In genomic region chr11:34079542-34080464, GRCm38 (mm10) we compare ENCODE assay signal across 17 mouse cellular contexts. TPM values are rescaled to one million over a fixed set of nuclear protein-coding genes. Genes with fewer than 3 reads are reported as not detected.
A peak's percentile ranks its signal among the peaks of the same experiment; 100 is the strongest.
DNase-seq lines count a peak whose midpoint lies in the region; ATAC-seq and TF ChIP-seq lines count a peak whose summit lies in the region.
"Had no signal": no experiment of that assay in that cellular context is flagged by ENCODE, and none has a peak within 500 bp of the region (broad histone marks: within the 10 kb centered on the region; RNA-seq: fewer than 3 reads in every experiment).

No protein-coding gene starts in this region.

- intact Hi-C loops in left cerebral cortex, postnatal 4 days (cut with DNase I): no loop called here
- intact Hi-C loops in left cerebral cortex, postnatal 10 days (cut with DNase I): loop anchor here (10.0 kb wide), 1 partner anchor 345 kb away; no protein-coding TSS in a partner anchor

- TF ChIP-seq CTCF in hindbrain, postnatal 0 days (IDR thresholded peaks at IDR 0.05; ENCODE audit: low read depth): no peak

- H3K9ac ChIP-seq in hindbrain, postnatal 0 days (replicated peaks; ENCODE audit: low read length): no peak overlapping the region

- no peak overlapping the region for H3K4me2 ChIP-seq in hindbrain, postnatal 0 days (ENCODE audit: low read depth, low read length)

- H3K36me3 ChIP-seq in hindbrain, postnatal 0 days (ENCODE audit: insufficient read depth, low read length): no peaks in the 10 kb centered on the region

- DNase-seq in cerebellum, postnatal 14 days: peak; percentile 53 to 67
- DNase-seq in cerebellum, postnatal 36 days: no peak
- peak; percentile 81 for DNase-seq in left cerebral cortex, postnatal 4 days
- DNase-seq in left cerebral cortex, postnatal 10 days (ENCODE audit: extremely low spot score in 1 of 2, low spot score in 2 of 2): no peak
- DNase-seq in adrenal gland, adult 8-10 months: peak; percentile 40
- peak; percentile 74 for DNase-seq in hindbrain, postnatal 0 days (ENCODE audit: low spot score)
- no peak for DNase-seq in heart, adult 8-10 months (ENCODE audit: low spot score)
- DNase-seq: cerebellum, adult 9-11 months; gastrocnemius, postnatal 14 days; kidney, adult 18-20 months had no signal

- no peak overlapping the region for H3K4me3 ChIP-seq in hindbrain, postnatal 0 days (ENCODE audit: low read length)

- H3K9me3 ChIP-seq in hindbrain, postnatal 0 days (ENCODE audit: low read length): no peaks in the 10 kb centered on the region

- WGBS in hindbrain, postnatal 0 days: 39% methylated on average over 6 of the region's 6 CpGs

- peaks cover 6% of the 10 kb centered on the region for H3K4me1 ChIP-seq in hindbrain, postnatal 0 days (ENCODE audit: insufficient read depth, low read length)

- no peaks in the 10 kb centered on the region for H3K27me3 ChIP-seq in hindbrain, postnatal 0 days (ENCODE audit: insufficient read depth, low read length)

- peak; percentile 63; the same call in 1 of the 2 replicates for ATAC-seq in hindbrain, postnatal 0 days
- no peak for ATAC-seq in cerebellum, adult (ENCODE audit: insufficient number of reproducible peaks, low FRiP score, low TSS enrichment)

- peak overlapping the region; percentile 15; the same call in 1 of the 2 replicates for H3K27ac ChIP-seq in hindbrain, postnatal 0 days

RNA-seq across cellular contexts. Expression of gene 4930469K13Rik, which starts 18.6 kb away (rescaled TPM):
- total RNA-seq in left cerebral cortex, postnatal 4 days (2021): not detected
- not detected for total RNA-seq in left cerebral cortex, postnatal 10 days (2021)
- not detected for total RNA-seq in adrenal gland, adult 8-10 months (2022)
- total RNA-seq in hindbrain, postnatal 0 days (2014; rRNA removed): 0.78 TPM in 1 of 2 replicates, not detected in the other
- 3.6 and 5.2 TPM in 2 replicates for polyA plus RNA-seq in hindbrain, postnatal 0 days (2015; fragmentation: Nextera tagmentation; extraction: Ambion mirVana)
- total RNA-seq in heart, adult 8-10 months (2022): not detected
- total RNA-seq: adrenal gland, adult 18-20 months; G1E; gastrocnemius, postnatal 14 days; layer of hippocampus, postnatal 10 days; liver, adult 2 months; neutrophil, adult 5-6 weeks had no signal
- polyA plus RNA-seq: G1E; heart, postnatal 0 days; liver, adult 2 months had no signal

RNA-seq across cellular contexts. Expression of gene Lcp2, which starts 33.1 kb away (rescaled TPM):
- total RNA-seq in left cerebral cortex, postnatal 4 days (2021): 1 to 10 TPM; 3.7 to 4.5 TPM
- 1 to 10 TPM; 5.2 to 7.2 TPM for total RNA-seq in left cerebral cortex, postnatal 10 days (2021)
- 1 to 10 TPM; 3.0 to 5.9 (median 4.1) TPM for total RNA-seq in adrenal gland, adult 8-10 months (2022)
- total RNA-seq in hindbrain, postnatal 0 days (2014; rRNA removed): 0.52 and 2.7 TPM in 2 replicates
- polyA plus RNA-seq in hindbrain, postnatal 0 days (2015; fragmentation: Nextera tagmentation; extraction: Ambion mirVana): 1.9 and 2.6 TPM in 2 replicates
- 1 to 10 TPM; 1.5 to 5.1 (median 1.9) TPM for total RNA-seq in heart, adult 8-10 months (2022)

Comparison
In these comparisons a context has a peak if more than half of its experiments do, and no peak if none do; other contexts are left out.
1. DNase-seq: peak in cerebellum, postnatal 14 days (2 of 2), left cerebral cortex, postnatal 4 days (single experiment), adrenal gland, adult 8-10 months (single experiment) and hindbrain, postnatal 0 days (single experiment); none in cerebellum, postnatal 36 days (0 of 2), left cerebral cortex, postnatal 10 days (0 of 2) and heart, adult 8-10 months (single experiment).